Mouse (Mus musculus): ENCODE data around the gene Klhl10. TPM values are rescaled to one million over a fixed set of nuclear protein-coding genes. Genes with fewer than 3 reads are reported as not detected.

The Klhl10 gene
- total RNA-seq (2021): under 1 TPM; 0.23 to 0.39 TPM
- long read RNA-seq, experiment 1, partial matches to known transcripts: 0 of 2 reads
- long read RNA-seq, experiment 1, other reads (novel, unspliced or antisense): 2 of 2 reads
- long read RNA-seq, experiment 2: 0 reads

- intact Hi-C loops (cut with DNase I): no loop called here
- TF ChIP-seq CTCF (IDR thresholded peaks at IDR 0.05): no peak
- H3K4me3 ChIP-seq: peak within 1 kb of the TSS; percentile 93
- H3K27ac ChIP-seq: peak within 1 kb of the TSS; percentile 85
- DNase-seq: no peak
Measured at GRCm38 (mm10) chr11:100441797-100442196, at the start of gene Klhl10, which contains the start of gene Nt5c3b. TSS of gene Klhl10 (plus strand) at chr11:100441917. TSS of gene Nt5c3b (minus strand) at chr11:100441808.

- peak overlapping the region; percentile 94 for H3K27ac ChIP-seq
- peak; percentile 50 for DNase-seq
- TF ChIP-seq CTCF (IDR thresholded peaks at IDR 0.05): no peak
- intact Hi-C loops (cut with DNase I): no loop called here
- H3K4me3 ChIP-seq: peak overlapping the region; percentile 98
Measured at GRCm38 (mm10) chr11:100392958-100393357, 48.8 kb upstream of the Klhl10 start.

- intact Hi-C loops (cut with DNase I): no loop called here
Measured at GRCm38 (mm10) chr11:100393733-100394132, 48.0 kb upstream of the Klhl10 start.

GRCm38 (mm10) chr11:100394353-100395074 is 47.2 kb upstream of the Klhl10 start:
- peak overlapping the region; percentile 94 for H3K27ac ChIP-seq
- intact Hi-C loops (cut with DNase I): no loop called here
- H3K4me3 ChIP-seq: peak overlapping the region; percentile 98
- no peak for TF ChIP-seq CTCF (IDR thresholded peaks at IDR 0.05)
- DNase-seq: no peak

More at GRCm38 (mm10) chr11:100393733-100394132, 48.0 kb upstream of the Klhl10 start:
- DNase-seq: peak; percentile 69
- peak overlapping the region; percentile 98 for H3K4me3 ChIP-seq
- peak overlapping the region; percentile 94 for H3K27ac ChIP-seq
- TF ChIP-seq CTCF (IDR thresholded peaks at IDR 0.05): no peak

GRCm38 (mm10) chr11:100395200-100395599 is 46.5 kb upstream of the Klhl10 start:
- intact Hi-C loops (cut with DNase I): no loop called here
- Histone ChIP-seq H3K4me3 (peak overlapping the region; percentile 98), H3K27ac (peak overlapping the region; percentile 94)
- DNase-seq: peak; percentile 91
- TF ChIP-seq CTCF (IDR thresholded peaks at IDR 0.05): no peak

GRCm38 (mm10) chr11:100395861-100396631 is 45.7 kb upstream of the Klhl10 start:
- Histone ChIP-seq H3K4me3 (peak overlapping the region; percentile 98), H3K27ac (peak overlapping the region; percentile 94)
- DNase-seq: peak; percentile 52
- no peak for TF ChIP-seq CTCF (IDR thresholded peaks at IDR 0.05)
- intact Hi-C loops (cut with DNase I): no loop called here

- peak overlapping the region; percentile 94 for H3K27ac ChIP-seq
- peak; percentile 70 for DNase-seq
- peak overlapping the region; percentile 98 for H3K4me3 ChIP-seq
- peak; percentile 67 for TF ChIP-seq CTCF (IDR thresholded peaks at IDR 0.05)
- intact Hi-C loops (cut with DNase I): no loop called here
Measured at GRCm38 (mm10) chr11:100396886-100397599, 44.7 kb upstream of the Klhl10 start.

GRCm38 (mm10) chr11:100397600-100398389 is 43.9 kb upstream of the Klhl10 start, which contains the start of gene Jup:
TSS of gene Jup (minus strand) at chr11:100397763.
- intact Hi-C loops (cut with DNase I): no loop called here
- peak; percentile 100 for DNase-seq
- TF ChIP-seq CTCF (IDR thresholded peaks at IDR 0.05): no peak
- Histone ChIP-seq H3K4me3 (peak within 1 kb of the TSS; percentile 98), H3K27ac (peak within 1 kb of the TSS; percentile 94)

- H3K27ac ChIP-seq: peak overlapping the region; percentile 94
- intact Hi-C loops (cut with DNase I): no loop called here
Measured at GRCm38 (mm10) chr11:100398517-100398916, 43.2 kb upstream of the Klhl10 start.

GRCm38 (mm10) chr11:100399320-100399719 is 42.4 kb upstream of the Klhl10 start:
- no peak for DNase-seq
- intact Hi-C loops (cut with DNase I): no loop called here

More at GRCm38 (mm10) chr11:100398517-100398916, 43.2 kb upstream of the Klhl10 start:
- no peak for DNase-seq
- no peak for TF ChIP-seq CTCF (IDR thresholded peaks at IDR 0.05)
- no peak overlapping the region for H3K4me3 ChIP-seq

GRCm38 (mm10) chr11:100399727-100400538 is 41.8 kb upstream of the Klhl10 start:
- no peak overlapping the region for H3K4me3 ChIP-seq
- intact Hi-C loops (cut with DNase I): loop anchor here (2.0 kb wide), 1 partner anchor 13 kb away; no protein-coding TSS in a partner anchor
- TF ChIP-seq CTCF (IDR thresholded peaks at IDR 0.05): no peak
- H3K27ac ChIP-seq: peak overlapping the region; percentile 40
- no peak for DNase-seq

More at GRCm38 (mm10) chr11:100399320-100399719, 42.4 kb upstream of the Klhl10 start:
- TF ChIP-seq CTCF (IDR thresholded peaks at IDR 0.05): no peak
- Histone ChIP-seq H3K4me3 (no peak overlapping the region), H3K27ac (peak overlapping the region; percentile 63)
